Mouse (Mus musculus) adrenal gland, postnatal 4 days (tissue): ENCODE measurements at regions not wholly inside any gene's neighbourhood (a gene's known extent, or its start where the extent isn't known, plus 50 kb on each side); places are given as distances from the start of the nearest gene placed in this dataset.
"Not testable (repeated sequence)": the region's sequence is repeated elsewhere in the genome, so short reads cannot be mapped to it uniquely, and the experiment has no call there.

Experiments
- DNase-seq, 2 experiments: peaks; one replicate each; pipeline ENCODE4 v3.0.0; 2021 to 2022; ENCODE audit warnings: low spot score in 2 of 2, mixed read lengths in 2 of 2

DNA sequence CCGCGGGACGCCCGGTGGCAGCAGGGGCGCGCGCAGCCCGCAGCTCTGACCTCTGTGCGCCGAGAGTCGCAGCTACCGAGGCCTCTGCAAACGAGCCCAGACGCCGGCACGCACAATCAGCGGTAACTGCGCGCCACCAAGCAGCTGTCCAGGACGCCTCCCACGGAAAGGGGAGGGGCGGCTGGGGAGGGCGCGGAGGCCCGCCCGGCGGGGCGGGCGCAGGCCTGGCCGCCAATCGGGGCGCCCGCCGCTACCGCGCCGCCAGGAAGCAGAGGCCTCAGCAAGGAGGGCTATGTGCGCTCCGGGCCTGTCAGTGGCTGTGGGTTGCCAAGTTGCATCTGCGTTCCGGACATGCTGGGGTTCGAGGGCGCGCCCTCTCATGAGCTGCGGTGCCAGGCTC, 613.3 kb upstream of the Ywhaq start:
- DNase-seq: peak; percentile 2 to 6

DNA sequence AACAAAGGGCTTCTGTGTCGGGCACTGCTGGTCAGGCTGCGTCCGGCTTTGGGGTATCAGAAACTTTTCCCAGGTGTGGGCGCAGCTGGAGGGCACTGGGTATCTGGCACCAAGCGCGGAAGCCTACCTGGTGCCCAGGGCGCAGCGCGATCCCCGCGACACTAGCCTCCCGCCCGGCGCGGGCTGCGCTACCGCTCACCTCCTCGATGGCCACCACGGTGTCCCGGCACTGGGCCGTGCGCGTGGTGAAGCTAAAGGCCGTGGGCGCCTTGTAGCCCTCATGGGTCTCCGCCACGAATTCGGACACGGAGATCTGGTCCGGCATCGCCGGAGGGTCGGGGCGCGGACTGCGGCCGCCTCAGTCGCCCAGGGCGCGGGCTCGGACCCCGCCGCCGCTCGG, 612.8 kb upstream of the Ywhaq start:
- DNase-seq: not testable (repeated sequence)
